Mouse (Mus musculus) kidney, embryonic 14.5 days (tissue): Measurements from ENCODE around the gene Filip1l. TPM values are rescaled to one million over a fixed set of nuclear protein-coding genes. Genes with fewer than 3 reads are reported as not detected.
A peak's percentile ranks its signal among the peaks of the same experiment; 100 is the strongest.

Experiments used
- ATAC-seq: fragments of 200-750 bp; cut with Nextera tagmentation; 2 replicates; pipeline ENCODE4 v1.8.0; 2017; ENCODE audit warnings: moderate number of reproducible peaks, mild to moderate bottlenecking, moderate TSS enrichment, moderate library complexity; ENCODE audit not compliant: low FRiP score, low TSS enrichment
- H3K27ac ChIP-seq: fragments of 300-500 bp; sonication (generic); 2 replicates; pipeline ENCODE4 v1.5.1; 2014; ENCODE audit warnings: low read depth, mild to moderate bottlenecking, low read length, moderate library complexity, mixed read lengths
- H3K27me3 ChIP-seq: fragments of 300-500 bp; sonication (generic); 2 replicates; pipeline ENCODE4 v1.6.1; 2014; ENCODE audit warnings: mild to moderate bottlenecking, low read length; ENCODE audit not compliant: control insufficient read depth, insufficient read depth
- H3K36me3 ChIP-seq: fragments of 300-500 bp; sonication (generic); 2 replicates; pipeline ENCODE4 v1.6.1; 2014; ENCODE audit warnings: low read length, mixed read lengths; ENCODE audit not compliant: control insufficient read depth, insufficient read depth
- H3K4me1 ChIP-seq: fragments of 300-500 bp; sonication (generic); 2 replicates; pipeline ENCODE4 v1.6.1; 2014; ENCODE audit warnings: low read length, mixed read lengths; ENCODE audit not compliant: control insufficient read depth, insufficient read depth
- H3K4me2 ChIP-seq: fragments of 300-500 bp; sonication (generic); replicated peaks from 2 replicates; pipeline ENCODE4 v1.6.1; 2014; ENCODE audit warnings: low read depth, mild to moderate bottlenecking, low read length
- H3K4me3 ChIP-seq: fragments of 300-500 bp; sonication (generic); 2 replicates; pipeline ENCODE4 v1.5.1; 2014; ENCODE audit warnings: mild to moderate bottlenecking, low read length
- H3K9ac ChIP-seq: fragments of 300-500 bp; sonication (generic); 2 replicates; pipeline ENCODE4 v1.6.1; 2014; ENCODE audit warnings: low read depth, mild to moderate bottlenecking, low read length, moderate library complexity
- H3K9me3 ChIP-seq: fragments of 300-500 bp; sonication (generic); 2 replicates; pipeline ENCODE4 v1.6.1; 2016; ENCODE audit warnings: low read length; ENCODE audit not compliant: control insufficient read depth
- WGBS: fragments of 180-500 bp; shearing (Covaris S2); extraction: QIAGEN DNeasy Blood & Tissue Kit; methylation state at CpG from one replicate; pipeline ENCODE4 v1.1.7; 2014; 5-methylcytosine and 5-hydroxymethylcytosine counted together
- polyA plus RNA-seq: library from polyadenylated mRNA; unstranded; fragments of >200 nt; fragmentation: Nextera tagmentation; extraction: Ambion mirVana; gene quantifications from 2 replicates; pipeline ENCODE4 v1.2.1, GENCODE M21; 2014

Filip1l gene
- polyA plus RNA-seq, 1 experiment from 2014 or later, result 21.1 TPM

GRCm38 (mm10) chr16:57397845-57398244, 45.0 kb downstream of the Filip1l start:
- Histone ChIP-seq H3K9ac (no peak overlapping the region), H3K27me3 (no peaks in the 10 kb centered on the region), H3K4me1 (peaks cover 3% of the 10 kb centered on the region; the same call in 1 of the 2 replicates), H3K36me3 (no peaks in the 10 kb centered on the region), H3K9me3 (no peaks in the 10 kb centered on the region), H3K4me2 (no peak overlapping the region), H3K4me3 (no peak overlapping the region), H3K27ac (0 out of 2 replicates have a peak overlapping the region, but pooled peaks have one; percentile 26)
- 82% methylated on average over 6 of the region's 6 CpGs for WGBS
- no peak for ATAC-seq

- no peak overlapping the region for H3K4me2 ChIP-seq
Observed at GRCm38 (mm10) chr16:57398387-57399214, 45.7 kb downstream of the Filip1l start.

GRCm38 (mm10) chr16:57399566-57399965, 46.7 kb downstream of the Filip1l start:
- no peak for ATAC-seq
- Histone ChIP-seq H3K9ac (no peak overlapping the region), H3K4me3 (no peak overlapping the region), H3K9me3 (no peaks in the 10 kb centered on the region), H3K4me1 (0 out of 2 replicates have a peak, but pooled peaks cover 5% of the 10 kb centered on the region), H3K4me2 (no peak overlapping the region), H3K27ac (no peak overlapping the region), H3K36me3 (no peaks in the 10 kb centered on the region), H3K27me3 (no peaks in the 10 kb centered on the region)
- WGBS, result 87% methylated on average over 10 of the region's 10 CpGs

More at GRCm38 (mm10) chr16:57398387-57399214, 45.7 kb downstream of the Filip1l start:
- no peak overlapping the region for H3K9ac ChIP-seq
- peak; percentile 56; the same call in 1 of the 2 replicates for ATAC-seq
- 0 out of 2 replicates have a peak, but pooled peaks cover 5% of the 10 kb centered on the region for H3K4me1 ChIP-seq
- peak overlapping the region; percentile 26; the same call in 1 of the 2 replicates for H3K27ac ChIP-seq
- no peak overlapping the region for H3K4me3 ChIP-seq
- H3K9me3 ChIP-seq, result no peaks in the 10 kb centered on the region
- H3K36me3 ChIP-seq, result no peaks in the 10 kb centered on the region
- 58% methylated on average over 18 of the region's 18 CpGs for WGBS
- no peaks in the 10 kb centered on the region for H3K27me3 ChIP-seq

- H3K27me3 ChIP-seq, result no peaks in the 10 kb centered on the region
- H3K27ac ChIP-seq, result peak overlapping the region; percentile 39; the same call in 1 of the 2 replicates
- 46% methylated on average over 6 of the region's 6 CpGs for WGBS
- no peaks in the 10 kb centered on the region for H3K9me3 ChIP-seq
- H3K4me3 ChIP-seq, result no peak overlapping the region
- 0 out of 2 replicates have a peak, but pooled peaks cover 5% of the 10 kb centered on the region for H3K4me1 ChIP-seq
- no peak for ATAC-seq
- no peak overlapping the region for H3K9ac ChIP-seq
- no peaks in the 10 kb centered on the region for H3K36me3 ChIP-seq
- no peak overlapping the region for H3K4me2 ChIP-seq
Observed at GRCm38 (mm10) chr16:57401702-57402101, 48.8 kb downstream of the Filip1l start.

- WGBS, result 73% methylated on average over 4 of the region's 4 CpGs
- no peaks in the 10 kb centered on the region for H3K27me3 ChIP-seq
- H3K9me3 ChIP-seq, result no peaks in the 10 kb centered on the region
- no peak overlapping the region for H3K4me2 ChIP-seq
- H3K4me3 ChIP-seq, result no peak overlapping the region
- ATAC-seq, result no peak
- 0 out of 2 replicates have a peak, but pooled peaks cover 5% of the 10 kb centered on the region for H3K4me1 ChIP-seq
- H3K36me3 ChIP-seq, result no peaks in the 10 kb centered on the region
- no peak overlapping the region for H3K9ac ChIP-seq
- no peak overlapping the region for H3K27ac ChIP-seq
Observed at GRCm38 (mm10) chr16:57402910-57403309, 50.0 kb downstream of the Filip1l start.

- H3K4me1 ChIP-seq, result 0 out of 2 replicates have a peak, but pooled peaks cover 5% of the 10 kb centered on the region
- no peaks in the 10 kb centered on the region for H3K36me3 ChIP-seq
- H3K27me3 ChIP-seq, result no peaks in the 10 kb centered on the region
- H3K4me2 ChIP-seq, result no peak overlapping the region
- H3K27ac ChIP-seq, result no peak overlapping the region
- peak; percentile 60 for ATAC-seq
- no peak overlapping the region for H3K4me3 ChIP-seq
- WGBS, result 50% methylated on average over 5 of the region's 5 CpGs
- no peak overlapping the region for H3K9ac ChIP-seq
- no peaks in the 10 kb centered on the region for H3K9me3 ChIP-seq
Observed at GRCm38 (mm10) chr16:57403825-57404224, 50.9 kb downstream of the Filip1l start.

GRCm38 (mm10) chr16:57412766-57413165, 59.9 kb downstream of the Filip1l start:
- H3K9me3 ChIP-seq, result no peaks in the 10 kb centered on the region; the same call in 1 of the 2 replicates
- no peaks in the 10 kb centered on the region for H3K36me3 ChIP-seq
- H3K4me2 ChIP-seq, result no peak overlapping the region
- WGBS, result 41% methylated on average over 4 of the region's 4 CpGs
- ATAC-seq, result no peak
- H3K27me3 ChIP-seq, result no peaks in the 10 kb centered on the region
- H3K27ac ChIP-seq, result no peak overlapping the region
- no peaks in the 10 kb centered on the region for H3K4me1 ChIP-seq
- no peak overlapping the region for H3K4me3 ChIP-seq
- H3K9ac ChIP-seq, result no peak overlapping the region

- H3K4me3 ChIP-seq, result no peak overlapping the region
- H3K36me3 ChIP-seq, result no peaks in the 10 kb centered on the region
- H3K9me3 ChIP-seq, result no peaks in the 10 kb centered on the region; the same call in 1 of the 2 replicates
- H3K4me1 ChIP-seq, result 0 out of 2 replicates have a peak, but pooled peaks cover under 1% of the 10 kb centered on the region
- no peak overlapping the region for H3K27ac ChIP-seq
- no peak overlapping the region for H3K4me2 ChIP-seq
- H3K27me3 ChIP-seq, result no peaks in the 10 kb centered on the region
- 43% methylated on average over 2 of the region's 2 CpGs for WGBS
- ATAC-seq, result no peak
- no peak overlapping the region for H3K9ac ChIP-seq
Observed at GRCm38 (mm10) chr16:57416049-57416448, 63.2 kb downstream of the Filip1l start.

GRCm38 (mm10) chr16:57417017-57417416, 64.1 kb downstream of the Filip1l start:
- Histone ChIP-seq H3K4me2 (no peak overlapping the region), H3K27me3 (no peaks in the 10 kb centered on the region), H3K9me3 (no peaks in the 10 kb centered on the region; the same call in 1 of the 2 replicates), H3K4me3 (no peak overlapping the region), H3K36me3 (no peaks in the 10 kb centered on the region), H3K9ac (no peak overlapping the region), H3K27ac (no peak overlapping the region), H3K4me1 (peaks cover 10% of the 10 kb centered on the region; the same call in 1 of the 2 replicates)
- ATAC-seq, result no peak
- 81% methylated on average over 9 of the region's 9 CpGs for WGBS
